Mouse (Mus musculus) neural tube, embryonic 12.5 days (tissue): Measurements from ENCODE around the gene Gm1043. TPM values are rescaled to one million over a fixed set of nuclear protein-coding genes. Genes with fewer than 3 reads are reported as not detected.

ENCODE experiments used
- ATAC-seq: fragments of 200-750 bp; cut with Nextera tagmentation; 2 replicates; pipeline ENCODE4 v1.8.0; 2017; ENCODE audit warnings: low read depth, mild to moderate bottlenecking, moderate TSS enrichment, moderate library complexity; ENCODE audit not compliant: low FRiP score
- H3K27ac ChIP-seq: fragments of 300-500 bp; sonication (generic); 2 replicates; pipeline ENCODE4 v1.5.1; 2016
- H3K27me3 ChIP-seq: fragments of 300-500 bp; sonication (generic); replicated peaks from 2 replicates; pipeline ENCODE4 v1.6.1; 2016; ENCODE audit warnings: mild to moderate bottlenecking
- H3K36me3 ChIP-seq: fragments of 300-500 bp; sonication (generic); 2 replicates; pipeline ENCODE4 v1.6.1; 2016; ENCODE audit warnings: mild to moderate bottlenecking
- H3K4me1 ChIP-seq: fragments of 300-500 bp; sonication (generic); 2 replicates; pipeline ENCODE4 v1.6.1; 2016
- H3K4me2 ChIP-seq: fragments of 300-500 bp; sonication (generic); replicated peaks from 2 replicates; pipeline ENCODE4 v1.6.1; 2016; ENCODE audit warnings: mild to moderate bottlenecking
- H3K4me3 ChIP-seq: fragments of 300-500 bp; sonication (generic); 2 replicates; pipeline ENCODE4 v1.5.1; 2016
- H3K9ac ChIP-seq: fragments of 300-500 bp; sonication (generic); 2 replicates; pipeline ENCODE4 v1.6.1; 2016; ENCODE audit warnings: mild to moderate bottlenecking
- H3K9me3 ChIP-seq: fragments of 300-500 bp; sonication (generic); 2 replicates; pipeline ENCODE4 v1.6.1; 2016; ENCODE audit warnings: mild to moderate bottlenecking
- whole genome bisulfite sequencing: fragments of 180-500 bp; shearing (Covaris S2); methylation state at CpG from one replicate; pipeline ENCODE4 v1.1.7; 2016; 5-methylcytosine and 5-hydroxymethylcytosine counted together
- polyA plus RNA-seq: library from polyadenylated mRNA; unstranded; fragments of >200 nt; fragmentation: Nextera tagmentation; extraction: Ambion mirVana; gene quantifications from 2 replicates; pipeline ENCODE4 v1.2.1, GENCODE M21; 2016

Gm1043 gene
- polyA plus RNA-seq, 1 experiment from 2014 or later, result 0.55 TPM

GRCm38 (mm10) chr5:37256823-37257222 lies 171.7 kb downstream of the Gm1043 start:
- Histone ChIP-seq H3K4me3 (no peak overlapping the region), H3K27me3 (no peaks in the 10 kb centered on the region), H3K27ac (no peak overlapping the region), H3K4me2 (no peak overlapping the region), H3K9ac (no peak overlapping the region), H3K4me1 (peaks cover 42% of the 10 kb centered on the region), H3K36me3 (peaks cover 6% of the 10 kb centered on the region; the same call in 1 of the 2 replicates), H3K9me3 (no peaks in the 10 kb centered on the region)
- 73% methylated on average over 7 of the region's 7 CpGs for WGBS
- no peak for ATAC-seq

GRCm38 (mm10) chr5:37257243-37257642 lies 172.1 kb downstream of the Gm1043 start:
- no peak overlapping the region for H3K27ac ChIP-seq

GRCm38 (mm10) chr5:37261734-37262133 lies 176.6 kb downstream of the Gm1043 start:
- ATAC-seq, result peak; percentile 66; the same call in 1 of the 2 replicates
- Histone ChIP-seq H3K4me3 (no peak overlapping the region), H3K27ac (no peak overlapping the region), H3K4me1 (peaks cover 51% of the 10 kb centered on the region), H3K27me3 (no peaks in the 10 kb centered on the region), H3K4me2 (no peak overlapping the region), H3K36me3 (peaks cover 17% of the 10 kb centered on the region), H3K9me3 (no peaks in the 10 kb centered on the region), H3K9ac (no peak overlapping the region)
- WGBS, result 61% methylated on average over 5 of the region's 5 CpGs

More at GRCm38 (mm10) chr5:37257243-37257642, 172.1 kb downstream of the Gm1043 start:
- no peak overlapping the region for H3K9ac ChIP-seq
- 69% methylated on average over 5 of the region's 5 CpGs for WGBS
- H3K4me2 ChIP-seq, result no peak overlapping the region
- peaks cover 47% of the 10 kb centered on the region for H3K4me1 ChIP-seq
- H3K36me3 ChIP-seq, result peaks cover 6% of the 10 kb centered on the region; the same call in 1 of the 2 replicates
- H3K9me3 ChIP-seq, result no peaks in the 10 kb centered on the region
- no peaks in the 10 kb centered on the region for H3K27me3 ChIP-seq
- no peak overlapping the region for H3K4me3 ChIP-seq
- no peak for ATAC-seq

GRCm38 (mm10) chr5:37263816-37264215 lies 178.6 kb downstream of the Gm1043 start:
- H3K27me3 ChIP-seq, result no peaks in the 10 kb centered on the region
- H3K4me3 ChIP-seq, result no peak overlapping the region
- H3K9me3 ChIP-seq, result no peaks in the 10 kb centered on the region
- H3K9ac ChIP-seq, result no peak overlapping the region
- WGBS, result 54% methylated on average over 6 of the region's 6 CpGs
- H3K36me3 ChIP-seq, result peaks cover 34% of the 10 kb centered on the region
- H3K4me2 ChIP-seq, result no peak overlapping the region
- H3K27ac ChIP-seq, result no peak overlapping the region
- H3K4me1 ChIP-seq, result peaks cover 36% of the 10 kb centered on the region
- ATAC-seq, result no peak

Other genes starting within 250 kb of the Gm1043 start
- gene Ppp2r2c, start 216.9 kb upstream of the Gm1043 start, polyA plus RNA-seq, result 27.1 and 27.8 TPM in 2 replicates
- gene Wfs1, start 96.2 kb upstream of the Gm1043 start, polyA plus RNA-seq, result 8.6 and 8.9 TPM in 2 replicates
- gene Crmp1, start 156.6 kb downstream of the Gm1043 start, polyA plus RNA-seq, result 660 and 714 TPM in 2 replicates